Mouse (Mus musculus): ENCODE measurements at regions not wholly inside any gene's neighbourhood (a gene's known extent, or its start where the extent isn't known, plus 50 kb on each side); places are given as distances from the start of the nearest gene placed in this dataset.

DNA sequence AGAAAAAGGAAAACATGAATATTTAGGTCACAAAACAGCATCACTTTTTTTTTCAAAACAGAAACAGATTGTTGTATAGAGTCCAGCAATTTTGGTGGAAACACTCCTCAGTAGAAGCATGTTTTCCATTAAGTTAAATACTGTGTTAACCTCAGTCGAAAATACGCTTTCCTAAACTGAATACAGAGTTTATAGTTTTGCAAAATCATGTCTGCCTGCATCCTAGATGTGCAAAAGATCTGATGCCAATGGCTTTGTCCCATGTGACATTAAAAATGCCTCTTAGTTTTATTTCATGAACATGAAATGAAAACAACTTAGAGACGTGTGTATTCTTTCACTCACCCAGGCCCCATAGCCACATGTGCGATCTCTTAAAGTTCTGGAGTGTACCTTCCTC lies 163.5 kb upstream of the N6amt1 start:
- Histone ChIP-seq H3K4me3 (ENCODE audit: low read depth, low read length) (no peak overlapping the region), H3K9ac (ENCODE audit: low read depth, low read length) (no peak overlapping the region), H3K4me1 (ENCODE audit: control insufficient read depth, insufficient read depth, low read length) (no peaks in the 10 kb centered on the region), H3K9me3 (replicated peaks; ENCODE audit: control insufficient read depth, low read length, poor library complexity, severe bottlenecking) (no peaks in the 10 kb centered on the region), H3K4me2 (ENCODE audit: low read length) (no peak overlapping the region), H3K36me3 (ENCODE audit: control insufficient read depth, insufficient read depth, low read length) (no peaks in the 10 kb centered on the region), H3K27me3 (ENCODE audit: control insufficient read depth, insufficient read depth, low read depth, low read length) (no peaks in the 10 kb centered on the region), H3K27ac (ENCODE audit: low read length) (no peak overlapping the region)
- WGBS = 94% methylated on average over 4 of the region's 4 CpGs
- ATAC-seq = no peak

DNA sequence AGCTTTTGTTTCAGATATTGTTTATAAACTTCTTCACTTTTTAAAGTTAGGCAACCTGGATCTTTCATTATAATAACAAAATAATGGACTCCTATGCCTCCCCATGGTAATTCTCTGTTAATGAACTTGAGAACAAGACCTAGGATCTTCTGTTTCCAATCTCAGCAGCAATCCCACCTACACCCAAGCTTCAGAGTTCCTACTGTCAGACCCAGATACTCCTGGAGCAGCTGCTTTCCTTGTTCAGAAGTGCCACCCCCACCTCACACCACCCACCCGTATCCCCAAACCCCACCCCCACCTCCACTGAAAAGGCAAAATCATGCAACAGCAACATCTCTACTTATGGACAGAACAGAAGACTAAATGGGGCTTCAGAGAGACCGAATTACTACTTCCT lies 165.2 kb upstream of the N6amt1 start:
- no peaks in the 10 kb centered on the region for H3K27me3 ChIP-seq (ENCODE audit: control insufficient read depth, insufficient read depth, low read depth, low read length)
- H3K4me1 ChIP-seq (ENCODE audit: control insufficient read depth, insufficient read depth, low read length) = no peaks in the 10 kb centered on the region
- WGBS = 81% methylated on average over 2 of the region's 2 CpGs
- H3K27ac ChIP-seq (ENCODE audit: low read length) = no peak overlapping the region
- ATAC-seq = no peak
- no peak overlapping the region for H3K4me2 ChIP-seq (ENCODE audit: low read length)
- no peak overlapping the region for H3K4me3 ChIP-seq (ENCODE audit: low read depth, low read length)
- H3K9ac ChIP-seq (ENCODE audit: low read depth, low read length) = no peak overlapping the region
- no peaks in the 10 kb centered on the region for H3K9me3 ChIP-seq (replicated peaks; ENCODE audit: control insufficient read depth, low read length, poor library complexity, severe bottlenecking)
- H3K36me3 ChIP-seq (ENCODE audit: control insufficient read depth, insufficient read depth, low read length) = no peaks in the 10 kb centered on the region

DNA sequence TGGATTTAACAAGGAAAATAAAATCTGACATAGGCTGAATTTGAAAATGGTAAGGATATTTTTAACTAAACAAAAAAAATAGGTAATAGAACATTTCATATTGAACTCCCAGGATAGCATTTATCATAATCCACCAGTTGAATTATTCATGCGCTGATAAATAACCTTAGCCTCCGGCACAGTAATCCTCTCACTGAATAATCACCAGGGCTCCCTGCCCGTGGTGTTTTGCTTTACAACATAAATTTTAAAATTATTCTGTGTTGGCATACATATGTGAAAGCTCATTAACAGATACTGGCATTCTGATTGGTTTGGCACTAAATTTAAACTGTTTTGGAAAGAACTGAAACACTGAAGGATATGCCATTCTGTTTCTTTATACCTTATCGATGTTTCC lies 181.6 kb upstream of the N6amt1 start:
- Histone ChIP-seq H3K36me3 (ENCODE audit: control insufficient read depth, insufficient read depth, low read length) (no peaks in the 10 kb centered on the region), H3K4me2 (ENCODE audit: low read length) (no peak overlapping the region), H3K9ac (ENCODE audit: low read depth, low read length) (no peak overlapping the region), H3K27ac (ENCODE audit: low read length) (no peak overlapping the region), H3K27me3 (ENCODE audit: control insufficient read depth, insufficient read depth, low read depth, low read length) (no peaks in the 10 kb centered on the region), H3K4me1 (ENCODE audit: control insufficient read depth, insufficient read depth, low read length) (no peaks in the 10 kb centered on the region), H3K4me3 (ENCODE audit: low read depth, low read length) (no peak overlapping the region), H3K9me3 (replicated peaks; ENCODE audit: control insufficient read depth, low read length, poor library complexity, severe bottlenecking) (no peaks in the 10 kb centered on the region)
- 37% methylated on average over 4 of the region's 4 CpGs for WGBS
- ATAC-seq = peak; percentile 84

DNA sequence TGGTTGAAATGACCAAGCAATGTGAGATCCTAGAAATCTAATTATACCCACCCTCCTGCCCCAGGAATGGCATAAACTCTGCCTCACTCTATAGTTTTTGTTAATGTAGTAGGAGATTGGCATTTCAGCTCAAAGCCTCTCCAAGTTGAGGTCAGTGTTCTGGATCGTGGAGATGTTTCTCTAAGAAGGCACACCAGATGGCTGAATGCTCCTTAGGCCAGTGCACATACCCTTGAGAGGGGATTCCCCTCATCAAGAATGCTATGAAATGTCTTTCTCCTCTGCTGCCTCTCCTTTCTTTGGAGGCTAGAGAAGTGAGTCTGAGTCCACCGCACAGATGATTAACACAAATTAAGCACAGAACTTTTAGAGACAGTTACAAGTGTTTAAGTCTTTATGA lies 214.7 kb upstream of the N6amt1 start:
- 82% methylated on average over 2 of the region's 2 CpGs for WGBS
- Histone ChIP-seq H3K4me3 (ENCODE audit: low read depth, low read length) (no peak overlapping the region), H3K27ac (ENCODE audit: low read length) (no peak overlapping the region), H3K36me3 (ENCODE audit: control insufficient read depth, insufficient read depth, low read length) (no peaks in the 10 kb centered on the region), H3K4me2 (ENCODE audit: low read length) (no peak overlapping the region), H3K4me1 (ENCODE audit: control insufficient read depth, insufficient read depth, low read length) (no peaks in the 10 kb centered on the region), H3K9me3 (replicated peaks; ENCODE audit: control insufficient read depth, low read length, poor library complexity, severe bottlenecking) (no peaks in the 10 kb centered on the region; the same call in 1 of the 2 replicates), H3K27me3 (ENCODE audit: control insufficient read depth, insufficient read depth, low read depth, low read length) (no peaks in the 10 kb centered on the region), H3K9ac (ENCODE audit: low read depth, low read length) (no peak overlapping the region)
- no peak for ATAC-seq

DNA sequence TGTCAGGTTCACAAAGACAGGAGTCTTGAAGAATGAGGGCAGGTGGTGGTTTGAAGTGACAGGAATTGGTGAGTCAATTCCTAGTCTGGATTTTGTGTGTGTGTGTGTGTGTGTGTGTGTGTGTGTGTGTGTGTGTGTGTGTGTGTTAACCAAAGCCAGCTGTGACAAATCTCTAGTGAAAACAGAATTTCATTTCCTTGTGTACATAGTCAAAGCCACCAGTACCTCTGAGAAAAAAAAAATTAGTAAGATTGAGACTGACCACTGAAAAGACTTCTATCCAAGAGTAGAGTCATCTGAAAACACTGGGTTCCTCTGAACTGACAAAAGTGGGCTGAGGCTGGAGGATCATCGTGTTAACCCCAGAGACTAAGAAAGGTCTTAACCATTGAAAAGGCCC lies 217.5 kb upstream of the N6amt1 start:
- H3K4me3 ChIP-seq (ENCODE audit: low read depth, low read length) = no peak overlapping the region
- no peaks in the 10 kb centered on the region for H3K36me3 ChIP-seq (ENCODE audit: control insufficient read depth, insufficient read depth, low read length)
- no peaks in the 10 kb centered on the region for H3K4me1 ChIP-seq (ENCODE audit: control insufficient read depth, insufficient read depth, low read length)
- WGBS = 89% methylated on average over 1 of the region's 1 CpGs
- no peaks in the 10 kb centered on the region; the same call in 1 of the 2 replicates for H3K9me3 ChIP-seq (replicated peaks; ENCODE audit: control insufficient read depth, low read length, poor library complexity, severe bottlenecking)
- no peak overlapping the region for H3K27ac ChIP-seq (ENCODE audit: low read length)
- no peaks in the 10 kb centered on the region for H3K27me3 ChIP-seq (ENCODE audit: control insufficient read depth, insufficient read depth, low read depth, low read length)
- ATAC-seq = no peak
- H3K4me2 ChIP-seq (ENCODE audit: low read length) = no peak overlapping the region
- H3K9ac ChIP-seq (ENCODE audit: low read depth, low read length) = no peak overlapping the region

DNA sequence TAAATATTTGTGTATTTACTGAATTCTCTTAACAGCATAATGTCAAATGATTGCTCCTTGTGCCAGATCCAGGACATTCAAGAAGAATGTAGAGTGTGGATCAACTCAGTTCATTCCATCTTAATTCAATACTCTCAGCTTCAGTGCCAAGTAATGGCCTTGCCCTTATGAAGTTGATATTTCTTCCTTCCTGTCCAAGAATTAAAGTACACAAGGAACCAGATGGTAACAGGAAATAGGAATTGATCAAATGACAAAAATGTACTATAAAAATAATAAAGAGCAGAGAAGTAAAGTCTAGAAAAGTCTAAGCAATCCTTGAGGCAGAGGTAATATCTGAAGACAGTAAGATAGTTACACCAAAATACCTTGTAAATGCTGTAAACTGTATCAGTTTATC lies 219.5 kb upstream of the N6amt1 start:
- no peaks in the 10 kb centered on the region for H3K36me3 ChIP-seq (ENCODE audit: control insufficient read depth, insufficient read depth, low read length)
- H3K27me3 ChIP-seq (ENCODE audit: control insufficient read depth, insufficient read depth, low read depth, low read length) = no peaks in the 10 kb centered on the region
- H3K4me3 ChIP-seq (ENCODE audit: low read depth, low read length) = no peak overlapping the region
- H3K27ac ChIP-seq (ENCODE audit: low read length) = no peak overlapping the region
- ATAC-seq = no peak
- H3K4me1 ChIP-seq (ENCODE audit: control insufficient read depth, insufficient read depth, low read length) = no peaks in the 10 kb centered on the region
- no peak overlapping the region for H3K9ac ChIP-seq (ENCODE audit: low read depth, low read length)
- no peak overlapping the region for H3K4me2 ChIP-seq (ENCODE audit: low read length)
- H3K9me3 ChIP-seq (replicated peaks; ENCODE audit: control insufficient read depth, low read length, poor library complexity, severe bottlenecking) = no peaks in the 10 kb centered on the region; the same call in 1 of the 2 replicates

DNA sequence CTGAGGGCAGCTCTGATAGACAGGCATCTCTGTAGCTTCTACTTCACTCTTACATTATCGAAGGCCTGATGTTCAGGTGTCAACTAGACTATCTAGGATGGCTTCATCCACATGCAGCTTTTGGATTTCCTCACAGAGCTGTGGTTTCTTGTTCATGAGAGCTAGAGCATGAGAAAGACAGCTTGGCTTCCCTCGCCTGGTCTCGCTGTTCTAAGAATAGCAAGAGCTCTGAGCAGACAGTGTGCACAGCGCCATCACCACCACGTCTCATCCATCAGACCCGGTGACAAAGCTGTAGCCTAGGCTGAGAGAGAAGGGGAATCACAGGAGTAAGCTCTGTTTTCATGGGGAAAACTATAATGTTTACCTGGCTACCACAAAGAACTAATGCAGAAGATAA lies 220.1 kb upstream of the N6amt1 start:
- ATAC-seq = no peak
- Histone ChIP-seq H3K9ac (ENCODE audit: low read depth, low read length) (no peak overlapping the region), H3K27ac (ENCODE audit: low read length) (no peak overlapping the region), H3K36me3 (ENCODE audit: control insufficient read depth, insufficient read depth, low read length) (no peaks in the 10 kb centered on the region), H3K9me3 (replicated peaks; ENCODE audit: control insufficient read depth, low read length, poor library complexity, severe bottlenecking) (no peaks in the 10 kb centered on the region; the same call in 1 of the 2 replicates), H3K27me3 (ENCODE audit: control insufficient read depth, insufficient read depth, low read depth, low read length) (no peaks in the 10 kb centered on the region), H3K4me1 (ENCODE audit: control insufficient read depth, insufficient read depth, low read length) (no peaks in the 10 kb centered on the region), H3K4me2 (ENCODE audit: low read length) (no peak overlapping the region), H3K4me3 (ENCODE audit: low read depth, low read length) (no peak overlapping the region)
- WGBS = 90% methylated on average over 6 of the region's 6 CpGs

DNA sequence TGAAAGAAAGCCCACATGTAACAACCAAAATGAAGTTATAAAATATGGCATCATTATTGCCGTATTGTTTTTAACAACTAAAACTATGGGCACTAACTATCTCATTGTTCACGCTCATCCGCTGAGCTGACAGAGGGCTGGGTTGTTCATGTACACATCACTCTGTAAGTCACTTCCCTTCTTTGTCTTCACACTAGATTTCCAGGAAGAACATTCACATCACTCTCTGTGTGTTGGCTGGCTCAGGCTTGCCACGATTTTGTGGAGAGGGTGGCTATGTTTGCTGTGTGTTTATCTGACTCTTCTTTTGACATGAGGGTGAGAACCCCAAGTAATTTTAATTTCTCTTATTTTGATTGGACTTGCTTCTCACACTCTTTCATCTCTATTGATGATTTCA lies 221.9 kb upstream of the N6amt1 start:
- Histone ChIP-seq H3K4me2 (ENCODE audit: low read length) (no peak overlapping the region), H3K4me1 (ENCODE audit: control insufficient read depth, insufficient read depth, low read length) (no peaks in the 10 kb centered on the region), H3K9ac (ENCODE audit: low read depth, low read length) (no peak overlapping the region), H3K36me3 (ENCODE audit: control insufficient read depth, insufficient read depth, low read length) (no peaks in the 10 kb centered on the region), H3K27me3 (ENCODE audit: control insufficient read depth, insufficient read depth, low read depth, low read length) (no peaks in the 10 kb centered on the region), H3K27ac (ENCODE audit: low read length) (no peak overlapping the region), H3K4me3 (ENCODE audit: low read depth, low read length) (no peak overlapping the region), H3K9me3 (replicated peaks; ENCODE audit: control insufficient read depth, low read length, poor library complexity, severe bottlenecking) (no peaks in the 10 kb centered on the region; the same call in 1 of the 2 replicates)
- ATAC-seq = no peak
- WGBS = 93% methylated on average over 4 of the region's 4 CpGs

DNA sequence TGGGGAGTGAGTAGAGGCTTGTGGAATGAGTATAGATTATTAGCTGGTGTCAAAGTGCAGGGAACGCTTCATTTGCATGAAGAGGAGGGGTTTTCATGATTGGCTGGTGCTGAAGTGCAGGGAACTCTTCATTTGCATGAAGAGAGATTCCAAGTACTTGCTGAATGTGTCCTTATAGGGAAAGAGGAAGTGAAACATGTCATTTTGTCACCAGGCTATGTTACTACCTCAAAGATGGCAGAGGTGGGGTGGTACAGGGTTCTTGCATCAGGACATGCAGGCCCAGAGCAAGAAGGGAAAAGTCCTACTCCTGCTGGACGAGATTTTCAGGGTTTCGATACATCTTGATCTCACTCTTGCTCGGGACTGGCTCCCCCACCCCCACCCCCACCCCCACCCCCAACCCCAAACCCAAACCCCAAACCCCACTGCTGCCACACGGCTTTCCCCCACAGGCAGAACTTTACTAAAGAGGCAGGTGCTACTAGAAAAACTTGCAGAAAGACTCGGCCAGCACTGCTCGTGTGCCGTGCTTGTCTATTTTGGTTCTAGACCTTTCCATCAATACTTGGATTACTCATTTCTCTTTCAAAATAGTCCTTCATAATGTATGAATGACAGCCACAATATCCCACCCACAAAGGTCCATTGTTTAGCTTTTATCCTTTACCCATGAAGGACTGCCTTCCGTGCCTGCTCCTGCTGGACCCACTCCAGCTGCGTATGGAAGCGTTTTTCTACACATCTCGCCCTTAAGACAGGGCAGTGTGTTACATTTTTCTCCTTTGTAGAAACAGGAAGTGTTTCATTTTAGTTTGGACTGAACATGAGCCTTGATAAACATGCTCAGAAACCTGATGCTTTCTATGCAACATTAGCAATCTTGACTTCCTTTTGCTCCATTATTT lies 223.0 kb upstream of the N6amt1 start:
- Histone ChIP-seq H3K27ac (ENCODE audit: low read length) (no peak overlapping the region), H3K36me3 (ENCODE audit: control insufficient read depth, insufficient read depth, low read length) (no peaks in the 10 kb centered on the region), H3K9me3 (replicated peaks; ENCODE audit: control insufficient read depth, low read length, poor library complexity, severe bottlenecking) (no peaks in the 10 kb centered on the region; the same call in 1 of the 2 replicates), H3K9ac (ENCODE audit: low read depth, low read length) (no peak overlapping the region), H3K4me2 (ENCODE audit: low read length) (no peak overlapping the region), H3K4me1 (ENCODE audit: control insufficient read depth, insufficient read depth, low read length) (no peaks in the 10 kb centered on the region), H3K4me3 (ENCODE audit: low read depth, low read length) (no peak overlapping the region), H3K27me3 (ENCODE audit: control insufficient read depth, insufficient read depth, low read depth, low read length) (no peaks in the 10 kb centered on the region)
- WGBS = 76% methylated on average over 12 of the region's 12 CpGs
- no peak for ATAC-seq
